Mouse (Mus musculus): ENCODE results near the gene Klrg1.

Gene Klrg1

GRCm38 (mm10) chr6:122282782-122283181, at the start of gene Klrg1:
TSS of gene Klrg1 (minus strand) at chr6:122282882.
- DNase-seq (ENCODE audit: inconsistent ontology term), result no peak

DNA sequence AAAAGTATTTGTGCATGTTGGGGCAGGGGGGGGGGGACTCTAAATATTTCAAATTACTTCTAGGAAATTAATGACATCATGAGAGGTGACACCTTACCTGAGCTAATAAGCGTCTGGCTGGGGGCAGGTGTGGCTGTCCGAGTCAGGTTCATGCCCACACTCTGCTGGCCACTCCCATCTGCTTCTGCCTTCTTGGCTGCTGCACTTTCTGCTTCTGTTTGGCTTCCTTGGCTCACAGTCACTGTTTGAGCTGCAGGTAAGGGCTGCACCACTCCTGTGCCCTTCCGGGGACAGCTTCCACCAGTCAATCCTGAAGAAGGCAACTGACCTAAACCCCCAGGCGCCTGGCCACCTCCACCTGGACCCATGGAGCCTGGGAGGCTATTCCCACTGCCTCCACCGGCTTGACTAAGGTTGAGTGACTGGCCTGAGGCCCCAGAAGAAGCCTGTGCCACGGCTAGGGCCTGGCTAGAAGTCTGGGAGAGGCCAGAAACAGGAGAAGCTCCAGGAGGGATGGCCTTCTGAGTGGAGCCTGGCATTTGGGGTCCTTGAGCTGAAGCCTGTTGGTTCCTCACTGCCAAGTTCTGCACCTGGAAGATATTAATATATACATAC, 42.8 kb upstream of the Klrg1 start:
- no peak for DNase-seq (ENCODE audit: inconsistent ontology term)

- no peak for DNase-seq (ENCODE audit: inconsistent ontology term)
Observed at GRCm38 (mm10) chr6:122318726-122319125, 36.0 kb upstream of the Klrg1 start.

- DNase-seq (ENCODE audit: inconsistent ontology term), result peak; percentile 48
Observed at GRCm38 (mm10) chr6:122310187-122310820, 27.6 kb upstream of the Klrg1 start.

- DNase-seq (ENCODE audit: inconsistent ontology term), result peak; percentile 25
Observed at GRCm38 (mm10) chr6:122309446-122309960, 26.8 kb upstream of the Klrg1 start.

DNA sequence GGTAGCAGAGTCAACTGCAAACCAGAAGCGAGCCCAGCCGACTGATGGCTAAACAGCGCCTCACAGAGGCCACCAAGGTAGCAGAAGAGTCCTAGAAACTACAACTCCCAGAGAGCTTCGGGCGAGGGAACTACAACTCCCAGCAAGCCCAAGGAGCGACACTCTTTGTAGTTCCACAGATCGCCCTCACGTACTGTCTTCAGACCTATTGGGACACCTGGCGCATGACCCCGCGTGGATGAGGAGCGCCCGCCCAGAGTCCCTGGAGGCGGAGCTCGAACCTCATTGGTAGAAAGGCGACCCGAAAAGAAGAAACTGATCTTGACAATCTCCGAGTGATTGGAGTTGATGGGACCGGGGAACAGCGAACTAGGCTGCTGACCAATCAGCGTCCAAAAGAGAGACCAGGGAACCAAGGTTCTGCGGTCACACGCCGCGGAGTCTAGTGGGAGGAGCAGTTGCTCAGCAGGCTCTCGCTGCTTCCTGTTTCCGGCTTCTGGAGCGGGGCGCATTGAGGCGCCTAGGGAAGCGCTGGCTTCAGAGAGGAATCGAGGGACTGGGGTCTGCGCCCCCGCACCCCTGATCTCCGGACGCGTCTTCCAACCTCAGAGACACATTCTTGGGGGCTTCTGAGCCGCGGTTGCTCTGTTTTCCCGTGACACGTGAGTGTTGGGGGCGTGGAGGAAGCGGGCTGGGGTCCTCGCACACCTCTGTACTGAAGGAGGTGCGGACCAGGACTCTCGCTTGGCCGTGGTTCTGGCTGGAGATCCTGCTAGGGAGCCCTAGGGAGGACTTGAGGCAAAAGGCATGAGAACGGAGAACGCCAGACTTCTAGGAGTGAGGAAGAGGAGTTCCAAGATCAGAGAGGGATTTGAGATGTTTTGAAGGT, 26.1 kb upstream of the Klrg1 start, which contains the start of gene M6pr:
Gene M6pr (plus strand): TSS at position 216 of the 889 bp plus-strand sequence.
- DNase-seq (ENCODE audit: inconsistent ontology term), result peak; percentile 99

- DNase-seq (ENCODE audit: inconsistent ontology term), result no peak
Observed at GRCm38 (mm10) chr6:122308136-122308504, 25.4 kb upstream of the Klrg1 start.

GRCm38 (mm10) chr6:122306707-122307106, 24.0 kb upstream of the Klrg1 start:
- DNase-seq (ENCODE audit: inconsistent ontology term), result no peak

DNA sequence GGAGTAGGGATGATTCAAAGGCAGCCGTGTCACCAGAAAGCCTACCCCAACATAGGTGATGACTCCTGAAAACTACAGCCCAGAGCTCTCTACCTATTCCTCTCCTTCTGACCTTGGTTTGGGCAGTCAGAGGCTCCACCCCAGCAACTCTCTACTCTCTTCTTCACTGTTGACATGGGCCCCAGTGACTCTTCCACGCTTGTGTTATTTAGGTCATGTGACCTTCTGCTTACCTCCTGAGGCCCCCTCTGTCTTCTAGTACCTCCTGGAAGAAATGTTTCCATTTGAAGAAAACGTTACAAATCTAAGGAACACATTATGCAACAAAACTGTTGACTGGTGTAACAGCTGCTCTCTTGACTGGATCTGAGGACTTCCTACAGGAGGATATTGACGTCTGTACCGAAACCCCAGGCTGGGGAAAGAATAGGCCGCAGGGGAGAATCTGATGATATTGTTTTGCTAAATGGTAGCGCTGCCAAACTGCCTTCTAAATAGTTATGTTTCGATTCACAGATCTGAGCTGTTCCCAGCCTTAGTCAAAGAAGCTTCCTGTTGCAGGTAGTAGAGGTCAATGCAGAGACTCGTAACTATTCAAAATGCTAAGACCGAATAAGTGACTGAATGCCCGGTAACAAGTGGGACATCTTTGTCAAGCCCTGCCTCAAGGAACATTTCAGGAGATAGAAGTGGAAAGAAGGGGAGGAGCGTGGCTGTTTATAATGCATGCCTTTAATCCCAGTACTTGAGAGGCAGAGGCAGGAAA, 22.3 kb upstream of the Klrg1 start:
- no peak for DNase-seq (ENCODE audit: inconsistent ontology term)

DNA sequence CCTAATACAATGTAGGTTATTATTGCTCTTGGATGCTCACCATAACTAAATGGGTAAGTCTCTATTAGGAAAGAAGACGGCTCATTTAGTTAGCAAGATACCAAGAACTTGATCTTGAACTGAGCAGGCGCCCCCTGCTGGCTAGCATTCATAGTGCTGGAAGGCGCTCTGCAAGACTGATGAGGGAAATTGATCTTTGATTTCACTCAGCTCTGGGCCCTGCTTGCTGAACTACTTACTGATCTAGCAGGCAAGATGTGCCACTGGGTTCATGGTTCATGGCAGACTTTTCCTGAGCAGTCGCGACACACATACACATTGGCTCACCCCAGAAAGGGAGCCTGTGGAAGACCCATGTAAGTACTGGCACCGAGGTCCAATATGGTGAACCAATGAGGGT, 21.7 kb upstream of the Klrg1 start:
- peak; percentile 27 for DNase-seq (ENCODE audit: inconsistent ontology term)

DNA sequence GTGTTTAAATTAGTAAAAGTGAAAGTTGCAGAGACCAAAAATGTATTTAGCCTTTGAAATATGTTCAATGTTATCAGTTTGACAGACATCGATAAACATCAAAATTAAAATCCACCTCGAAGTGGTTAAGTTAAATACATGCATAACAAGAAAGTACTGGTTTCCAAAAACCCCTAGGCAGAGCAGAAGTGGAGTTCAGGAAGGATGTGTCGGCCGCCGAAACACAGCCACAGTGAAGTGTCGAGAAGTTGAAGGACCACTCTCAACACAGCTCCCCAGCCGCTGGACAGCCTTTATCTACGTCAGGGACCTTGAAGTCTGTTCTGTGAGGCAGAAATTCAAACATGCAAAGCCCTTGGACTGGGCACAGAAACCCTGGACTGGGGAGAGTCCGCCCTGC, 20.8 kb upstream of the Klrg1 start:
- DNase-seq (ENCODE audit: inconsistent ontology term), result no peak

DNA sequence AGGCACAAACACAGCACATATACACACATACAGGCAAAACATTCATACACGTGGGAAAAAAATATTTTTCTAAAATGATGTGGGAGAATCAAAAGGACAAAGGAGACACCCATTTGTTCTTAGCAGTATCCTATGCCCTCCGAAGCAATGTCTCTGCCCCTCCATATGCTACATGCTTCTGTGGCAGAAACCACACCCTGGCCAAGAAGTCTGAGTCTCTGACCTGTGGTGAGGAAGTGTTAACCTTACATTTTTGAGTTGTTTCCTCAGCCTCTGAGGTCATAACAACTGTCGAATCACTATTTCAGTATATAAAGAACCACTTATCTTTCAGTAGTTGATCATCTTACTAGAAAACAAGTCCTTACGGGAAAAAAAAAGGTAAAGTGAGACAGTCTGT, 20.0 kb upstream of the Klrg1 start:
- DNase-seq (ENCODE audit: inconsistent ontology term), result no peak

DNA sequence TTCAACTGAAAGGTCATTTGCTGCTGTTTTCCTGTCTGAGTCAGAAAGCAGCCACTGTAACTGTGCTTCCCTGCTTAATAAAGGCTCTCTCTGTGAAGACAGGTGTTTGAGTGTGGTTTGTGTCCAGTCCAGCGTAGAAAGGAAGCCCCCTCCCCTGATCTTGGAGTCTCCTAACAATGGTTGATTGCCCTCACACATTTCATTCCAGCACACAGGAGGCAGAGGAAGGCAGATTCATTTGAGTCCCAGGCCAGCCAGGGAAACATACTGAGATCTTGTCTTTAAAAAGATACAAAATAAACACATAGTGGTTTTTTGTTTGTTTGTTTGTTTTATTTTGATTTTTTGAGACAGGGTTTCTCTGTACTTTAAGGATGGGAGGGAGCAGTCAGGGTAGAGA, 19.4 kb upstream of the Klrg1 start:
- DNase-seq (ENCODE audit: inconsistent ontology term), result no peak

GRCm38 (mm10) chr6:122299621-122300133, 17.0 kb upstream of the Klrg1 start:
- DNase-seq (ENCODE audit: inconsistent ontology term), result no peak

GRCm38 (mm10) chr6:122298223-122298609, 15.5 kb upstream of the Klrg1 start:
- DNase-seq (ENCODE audit: inconsistent ontology term), result no peak

GRCm38 (mm10) chr6:122297279-122298222, 14.9 kb upstream of the Klrg1 start:
- DNase-seq (ENCODE audit: inconsistent ontology term), result peak; percentile 43

GRCm38 (mm10) chr6:122296918-122297278, 14.2 kb upstream of the Klrg1 start:
- no peak for DNase-seq (ENCODE audit: inconsistent ontology term)

DNA sequence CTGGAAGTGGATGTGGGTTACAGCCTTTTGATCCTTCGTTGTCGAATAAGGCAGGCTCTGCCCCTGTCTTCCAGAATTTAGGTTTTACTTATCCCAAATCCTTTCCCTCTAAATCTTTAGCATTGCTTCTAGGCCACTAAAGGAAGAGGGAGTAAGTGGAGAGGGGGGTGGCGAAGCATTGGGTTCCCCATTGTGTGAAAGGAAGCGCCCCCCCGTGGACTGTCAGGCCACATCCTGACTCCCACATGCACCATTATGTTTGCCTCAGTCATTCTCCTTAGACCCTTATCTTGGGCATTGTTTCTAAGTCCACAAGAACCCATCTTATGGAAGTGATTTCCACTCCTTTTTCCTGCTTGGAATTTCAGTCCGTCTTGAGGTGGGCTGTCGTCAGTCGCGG, 12.6 kb upstream of the Klrg1 start:
- no peak for DNase-seq (ENCODE audit: inconsistent ontology term)

GRCm38 (mm10) chr6:122294290-122294689, 11.6 kb upstream of the Klrg1 start:
- no peak for DNase-seq (ENCODE audit: inconsistent ontology term)

DNA sequence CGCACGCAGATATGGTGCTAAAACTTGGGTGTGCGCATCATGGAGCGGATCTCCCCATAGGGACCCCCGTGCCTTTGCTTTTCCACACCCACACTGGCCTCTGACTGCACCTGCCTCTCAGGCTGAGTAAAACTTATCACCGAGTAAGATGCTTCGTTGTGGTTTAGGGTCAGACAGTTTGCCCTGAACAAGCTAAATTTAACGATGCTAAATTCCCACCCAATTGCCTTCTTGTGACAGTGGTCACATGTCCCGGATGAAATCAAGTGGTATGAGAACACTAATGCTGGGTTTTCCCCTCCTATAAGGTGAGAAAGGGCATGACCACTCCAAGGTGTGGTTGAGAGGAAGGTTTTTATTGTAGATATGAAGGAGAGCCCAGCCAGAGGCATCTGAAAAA, 11.1 kb upstream of the Klrg1 start:
- no peak for DNase-seq (ENCODE audit: inconsistent ontology term)

Measured in Muller cell, postnatal 12 days (primary cell).